Mouse (Mus musculus) heart, postnatal 10 days (tissue): Measurements from ENCODE around the gene Camk2g. TPM values are rescaled to one million over a fixed set of nuclear protein-coding genes. Genes with fewer than 3 reads are reported as not detected.

ENCODE experiments used
- DNase-seq, 2 experiments: peaks; one replicate each; pipeline ENCODE4 v3.0.0; 2021
- intact Hi-C: fragments of 180-260 bp; cut with DNase I; formaldehyde crosslinking; loops from one replicate; pipeline ENCODE4 v1.15.1; 2025
- total RNA-seq, 2 experiments: library from RNA; stranded (reverse); gene quantifications; 2 replicates each; pipeline ENCODE4 v1.2.3; 2021

The Camk2g gene
- total RNA-seq, 2 experiments from 2014 or later = 48.5 to 59.8 TPM

DNA sequence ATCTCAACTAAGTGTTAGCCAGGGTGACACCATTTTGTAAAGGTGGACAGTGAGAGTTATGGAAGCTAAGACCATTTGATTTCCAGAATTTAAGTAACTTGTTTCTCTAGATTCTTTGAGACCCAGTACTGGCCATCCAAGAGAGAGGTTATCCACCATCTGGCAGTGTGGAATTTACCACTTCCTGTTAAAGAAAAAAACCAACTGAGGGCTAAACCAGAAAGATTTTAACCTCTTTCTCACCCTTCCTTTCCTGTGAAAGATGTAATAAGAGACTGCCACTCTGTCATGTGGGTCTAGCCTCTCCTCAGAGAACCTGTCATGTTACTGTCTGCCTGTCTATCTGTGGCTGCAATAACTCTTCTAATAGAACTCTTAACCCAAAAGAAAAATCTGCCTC is 15.9 kb upstream of the Camk2g start:
- intact Hi-C loops = no loop called here
- no peak for DNase-seq

GRCm38 (mm10) chr14:20809349-20809748 is 15.5 kb upstream of the Camk2g start:
- intact Hi-C loops = no loop called here

DNA sequence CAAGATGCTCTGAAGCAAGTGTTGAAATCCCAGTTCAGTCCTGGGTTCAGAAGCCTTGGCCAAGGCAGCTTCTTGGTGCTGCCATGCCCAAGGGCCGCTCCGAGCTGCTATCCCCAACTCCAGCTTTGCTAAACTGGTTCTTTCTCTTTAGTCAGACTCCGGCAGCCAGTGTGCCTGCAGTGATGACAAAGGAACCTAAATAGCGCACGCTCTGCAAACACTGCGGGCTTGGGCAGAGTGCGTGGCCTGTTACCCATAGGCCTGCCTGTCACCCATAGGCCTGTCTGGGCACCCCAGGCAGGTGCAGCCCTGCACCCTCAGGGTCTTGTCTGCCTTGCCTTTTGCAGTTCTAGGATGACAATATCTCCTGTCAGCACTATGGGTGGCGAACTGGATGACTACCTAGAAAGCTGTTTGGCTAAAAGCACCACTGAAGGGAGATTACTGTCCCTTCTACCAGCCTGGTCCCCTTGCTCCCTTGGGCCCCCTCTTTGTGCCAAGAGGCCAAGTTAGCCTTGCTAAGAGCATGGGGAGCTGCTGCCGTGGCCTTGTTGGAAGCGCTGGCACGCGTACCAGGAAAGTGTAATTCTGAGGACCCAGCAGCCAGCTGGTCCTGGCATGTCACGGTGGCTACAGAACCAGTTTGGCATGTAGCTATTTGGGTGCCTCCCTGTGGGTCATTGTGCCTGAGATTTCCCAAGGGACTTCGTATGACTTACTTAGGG is 12.4 kb upstream of the Camk2g start:
- DNase-seq = peak in 1 of 2 experiments; percentile 42
- intact Hi-C loops = no loop called here

More at GRCm38 (mm10) chr14:20809349-20809748, 15.5 kb upstream of the Camk2g start:
- DNase-seq = no peak

DNA sequence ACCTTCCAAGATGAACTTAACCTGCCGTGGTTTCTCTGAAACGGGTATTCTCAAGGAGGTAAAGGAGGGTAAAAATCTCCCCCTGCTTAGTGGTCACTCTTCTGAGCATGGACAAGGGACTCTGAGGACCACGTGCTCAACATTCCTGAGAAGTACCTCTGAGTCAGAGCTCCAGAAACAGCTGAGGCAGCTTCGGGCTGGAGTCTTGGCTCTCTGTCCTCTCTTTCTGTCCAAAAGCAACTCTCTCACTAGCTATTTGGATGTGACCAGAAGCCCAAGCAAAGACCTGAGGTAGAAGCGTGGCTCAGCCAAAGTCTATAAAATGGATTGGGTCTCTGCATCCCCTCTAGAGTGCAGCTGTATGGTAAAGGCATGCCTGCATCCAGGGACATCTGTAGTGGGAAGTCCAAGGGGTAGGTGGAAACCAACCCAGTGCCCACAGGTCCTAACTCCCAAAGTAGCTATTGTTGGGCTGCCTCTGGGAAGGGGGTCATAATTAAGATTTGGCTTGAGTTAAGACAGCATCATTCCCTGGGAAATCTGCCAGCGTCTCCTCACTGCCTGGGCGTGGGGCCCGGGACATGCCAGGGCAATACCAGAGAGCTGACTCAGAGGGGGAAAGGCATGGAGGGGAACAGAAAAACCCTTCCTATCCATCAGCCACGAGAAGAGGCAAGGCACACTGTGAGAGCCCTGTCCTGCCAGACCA is 11.2 kb upstream of the Camk2g start:
- DNase-seq = peak; percentile 92 to 93
- intact Hi-C loops = loop anchor here (2.0 to 5.0 kb wide), 2 partner anchors 188 to 307 kb away; no protein-coding TSS in a partner anchor

GRCm38 (mm10) chr14:20804481-20804880 is 10.6 kb upstream of the Camk2g start:
- DNase-seq = no peak
- intact Hi-C loops = loop anchor here (2.0 to 5.0 kb wide), 2 partner anchors 188 to 308 kb away; no protein-coding TSS in a partner anchor

- peak; percentile 89 to 90 for DNase-seq
- intact Hi-C loops = loop anchor here (1.0 to 5.0 kb wide), 2 partner anchors 70 to 309 kb away; no protein-coding TSS in a partner anchor
These were observed 9.7 kb upstream of the Camk2g start for GRCm38 (mm10) chr14:20803606-20803938.

- intact Hi-C loops = loop anchor here (1.0 to 5.0 kb wide), 2 partner anchors 70 to 309 kb away; no protein-coding TSS in a partner anchor
These were observed 9.2 kb upstream of the Camk2g start for GRCm38 (mm10) chr14:20802926-20803605.

GRCm38 (mm10) chr14:20798761-20799160 is 4.9 kb upstream of the Camk2g start:
- DNase-seq = peak; percentile 91 to 97
- intact Hi-C loops = loop anchor here (1.0 to 5.0 kb wide), 3 partner anchors 32 to 101 kb away; no protein-coding TSS in a partner anchor

More at GRCm38 (mm10) chr14:20802926-20803605, 9.2 kb upstream of the Camk2g start:
- no peak for DNase-seq

- intact Hi-C loops = loop anchor here (1.0 to 5.0 kb wide), 3 partner anchors 32 to 101 kb away; no protein-coding TSS in a partner anchor
- no peak for DNase-seq
These were observed 4.4 kb upstream of the Camk2g start for GRCm38 (mm10) chr14:20798300-20798699.

DNA sequence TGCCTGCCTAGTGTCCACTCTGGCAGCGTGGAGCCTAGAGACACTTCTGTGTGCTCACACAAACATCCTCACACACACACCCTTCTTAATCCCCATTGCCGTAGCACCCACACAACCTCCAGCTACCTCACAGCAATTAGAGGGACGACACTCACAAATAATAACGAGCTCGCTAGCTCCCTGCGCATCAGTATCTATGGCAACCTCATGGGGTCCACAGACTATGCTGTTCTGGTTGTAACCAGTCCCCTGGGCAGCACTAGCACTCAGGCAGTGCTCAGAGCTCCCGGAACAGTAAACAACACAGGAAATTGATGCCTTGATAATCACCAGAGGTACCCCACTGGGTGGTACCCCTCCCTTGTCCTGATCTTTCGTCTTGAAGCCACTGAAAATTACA is 2.8 kb upstream of the Camk2g start:
- DNase-seq = no peak
- intact Hi-C loops = loop anchor here (5.0 kb wide), 1 partner anchor 99 kb away; no protein-coding TSS in a partner anchor

- DNase-seq = no peak
- intact Hi-C loops = loop anchor here (5.0 kb wide), 1 partner anchor 99 kb away; no protein-coding TSS in a partner anchor
These were observed 2.3 kb upstream of the Camk2g start for GRCm38 (mm10) chr14:20796170-20796569.

DNA sequence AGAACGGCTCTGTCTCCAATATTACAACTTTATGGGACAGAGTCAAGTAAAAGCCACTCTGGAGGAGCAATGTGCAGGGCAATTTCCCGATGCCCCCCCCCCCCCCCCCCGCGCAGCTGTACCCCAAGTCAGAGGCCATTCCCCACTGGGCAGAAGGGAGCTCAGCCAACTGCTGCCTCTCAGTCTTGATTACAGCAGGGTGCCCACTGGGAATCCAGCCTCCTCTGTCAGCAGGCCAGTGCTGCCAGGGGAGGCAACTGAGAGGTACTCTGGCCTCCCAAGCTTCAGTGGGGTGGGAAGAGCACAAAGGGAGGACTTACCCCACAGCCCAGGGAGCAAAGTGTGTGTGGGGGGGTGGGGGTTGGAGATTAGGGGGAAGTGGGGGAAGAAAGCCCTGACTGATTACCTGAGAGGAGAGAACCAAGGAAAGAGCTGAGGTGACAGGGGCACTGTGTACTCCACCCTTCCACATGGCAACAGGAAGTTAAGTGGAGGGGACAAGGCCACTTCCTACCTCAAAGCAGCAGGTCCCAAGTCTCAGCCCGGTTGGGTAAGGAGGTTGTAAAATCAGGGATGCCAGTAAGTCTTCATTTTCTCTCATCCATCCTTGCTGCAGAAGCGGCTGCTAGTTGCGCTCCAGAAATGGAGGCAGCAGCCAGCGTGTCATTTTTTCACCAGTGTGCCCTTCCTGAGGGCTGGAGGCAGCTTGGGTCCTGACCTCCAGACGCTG is 1.7 kb upstream of the Camk2g start:
- DNase-seq = no peak
- intact Hi-C loops = loop anchor here (5.0 kb wide), 1 partner anchor 98 kb away; no protein-coding TSS in a partner anchor

GRCm38 (mm10) chr14:20794589-20794988 is 701 bp upstream of the Camk2g start:
- intact Hi-C loops = no loop called here
- no peak for DNase-seq

GRCm38 (mm10) chr14:20792922-20793757 is 748 bp downstream of the Camk2g start:
- peak; percentile 48 to 49 for DNase-seq
- intact Hi-C loops = no loop called here

DNA sequence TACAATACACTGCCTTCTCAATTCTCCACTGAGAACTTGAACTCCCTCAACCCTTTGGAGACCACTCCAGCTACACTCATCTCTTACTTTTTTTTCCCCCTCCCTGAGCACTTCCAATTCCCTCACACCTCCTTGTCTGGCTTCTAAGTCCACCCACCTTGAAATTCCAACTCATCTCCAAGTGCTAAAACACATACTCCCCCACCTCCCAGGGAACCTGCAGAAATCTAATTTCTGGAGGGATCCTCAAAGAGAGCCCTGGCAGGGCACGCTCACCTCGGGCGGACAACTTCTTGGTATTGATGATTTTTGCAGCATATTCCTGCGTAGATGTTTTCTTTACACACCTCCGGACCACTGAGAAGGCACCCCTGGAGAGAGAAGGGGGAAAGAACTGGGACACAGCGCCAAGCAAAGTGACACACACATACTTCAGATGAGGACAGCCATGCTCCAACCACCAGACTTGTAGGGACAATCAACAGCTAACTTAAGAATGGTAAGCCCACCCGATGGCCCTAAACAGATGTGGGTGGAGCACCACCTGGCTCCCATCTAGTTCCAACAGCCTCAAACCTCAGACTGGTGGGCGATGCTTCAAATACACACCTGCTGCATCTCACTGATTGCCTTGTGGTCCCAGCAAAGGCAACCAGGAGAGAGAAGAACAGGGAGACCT is 1.5 kb downstream of the Camk2g start:
- no peak for DNase-seq
- intact Hi-C loops = no loop called here

DNA sequence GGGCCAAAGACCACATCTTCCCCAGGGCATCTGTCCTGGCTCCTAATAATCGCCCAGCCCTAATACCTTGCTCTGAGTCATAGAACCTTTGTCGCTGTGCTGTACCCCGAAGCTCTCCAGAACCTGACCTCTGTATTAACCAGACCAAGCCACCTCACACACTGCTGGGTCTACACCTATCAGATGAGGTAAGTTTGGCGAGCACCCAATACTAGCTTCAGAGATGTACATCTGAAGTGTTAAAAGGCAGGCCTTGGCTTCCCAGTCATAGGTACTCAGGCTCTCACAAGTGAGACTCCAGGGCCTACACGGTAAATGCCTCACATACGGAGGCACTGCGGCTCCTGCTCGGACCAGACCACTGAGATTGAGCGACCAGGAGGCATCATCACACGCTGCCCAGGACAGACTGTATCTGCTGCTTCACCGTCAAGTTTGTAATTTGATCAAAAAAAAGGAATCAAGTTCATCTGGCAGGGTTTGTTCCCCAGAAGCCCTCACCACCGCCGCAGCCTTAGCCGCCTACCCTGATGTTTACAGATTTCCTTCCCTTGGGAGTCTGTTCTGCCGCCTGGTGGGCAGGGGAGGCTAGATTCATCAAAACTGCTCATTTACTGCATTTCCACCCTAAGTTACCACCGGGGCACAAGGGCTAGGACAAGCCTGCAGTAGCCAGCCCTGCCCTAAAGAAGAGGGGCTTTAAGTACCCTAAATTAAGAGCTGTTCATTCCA is 2.2 kb downstream of the Camk2g start:
- DNase-seq = no peak
- intact Hi-C loops = no loop called here

GRCm38 (mm10) chr14:20790996-20791395 is 2.9 kb downstream of the Camk2g start:
- DNase-seq = no peak
- intact Hi-C loops = no loop called here

- no peak for DNase-seq
- intact Hi-C loops = no loop called here
These were observed 3.4 kb downstream of the Camk2g start for GRCm38 (mm10) chr14:20790445-20790844.
